20 mouse cellular contexts compared by ENCODE assay signal in genomic region chr15:13285355-13285754, GRCm38 (mm10).
DNase-seq lines count a peak whose midpoint lies in the region; ATAC-seq lines count a peak whose summit lies in the region.
"Had no signal": no experiment of that assay in that cellular context is flagged by ENCODE, and none has a peak within 500 bp of the region (broad histone marks: within the 10 kb centered on the region; RNA-seq: fewer than 3 reads in every experiment).

No protein-coding gene starts in this region.

- 62% methylated on average over 3 of the region's 3 CpGs for WGBS in forebrain, embryonic 14.5 days
- 96% methylated on average over 3 of the region's 3 CpGs for WGBS in forebrain, embryonic 10.5 days
- WGBS in kidney, embryonic 15.5 days = 76% methylated on average over 3 of the region's 3 CpGs

- no peak overlapping the region for H3K4me3 ChIP-seq in forebrain, embryonic 14.5 days (ENCODE audit: low read depth, low read length)
- no peak overlapping the region for H3K4me3 ChIP-seq in forebrain, embryonic 10.5 days
- no peak overlapping the region for H3K4me3 ChIP-seq in kidney, embryonic 15.5 days (replicated peaks)
- H3K4me3 ChIP-seq: heart, embryonic 15.5 days; hindbrain, embryonic 13.5 days; limb, embryonic 12.5 days; liver, embryonic 15.5 days; megakaryocyte, embryonic 14.5 days had no signal

- no peaks in the 10 kb centered on the region for H3K36me3 ChIP-seq in forebrain, embryonic 14.5 days (ENCODE audit: control insufficient read depth, insufficient read depth, low read length)
- no peaks in the 10 kb centered on the region for H3K36me3 ChIP-seq in forebrain, embryonic 10.5 days (replicated peaks)
- H3K36me3 ChIP-seq in kidney, embryonic 15.5 days = no peaks in the 10 kb centered on the region
- H3K36me3 ChIP-seq: heart, embryonic 15.5 days; hindbrain, embryonic 13.5 days; limb, embryonic 12.5 days; liver, embryonic 15.5 days had no signal

- ATAC-seq in forebrain, embryonic 14.5 days = peak; percentile 69
- ATAC-seq in kidney, embryonic 15.5 days (replicated peaks; ENCODE audit: low FRiP score) = 0 out of 2 replicates have a peak, but pooled peaks have one; percentile 58

- H3K27ac ChIP-seq in forebrain, embryonic 14.5 days (ENCODE audit: low read depth, low read length) = no peak overlapping the region
- H3K27ac ChIP-seq in forebrain, embryonic 10.5 days = no peak overlapping the region
- no peak overlapping the region for H3K27ac ChIP-seq in kidney, embryonic 15.5 days
- H3K27ac ChIP-seq: hindbrain, embryonic 13.5 days; limb, embryonic 12.5 days; liver, embryonic 15.5 days had no signal

- no peaks in the 10 kb centered on the region for H3K27me3 ChIP-seq in forebrain, embryonic 14.5 days (replicated peaks; ENCODE audit: control insufficient read depth, insufficient read depth, low read length)
- peaks cover 22% of the 10 kb centered on the region for H3K27me3 ChIP-seq in forebrain, embryonic 10.5 days (ENCODE audit: poor library complexity, severe bottlenecking)
- no peaks in the 10 kb centered on the region for H3K27me3 ChIP-seq in kidney, embryonic 15.5 days
- H3K27me3 ChIP-seq: heart, embryonic 15.5 days; hindbrain, embryonic 13.5 days; limb, embryonic 12.5 days; liver, embryonic 15.5 days; megakaryocyte, embryonic 14.5 days had no signal

- no peak overlapping the region for H3K9ac ChIP-seq in forebrain, embryonic 14.5 days (ENCODE audit: low read length)
- no peak overlapping the region for H3K9ac ChIP-seq in kidney, embryonic 15.5 days
- H3K9ac ChIP-seq: heart, embryonic 15.5 days; hindbrain, embryonic 13.5 days; limb, embryonic 12.5 days; liver, embryonic 15.5 days had no signal

- no peak overlapping the region for H3K4me2 ChIP-seq in forebrain, embryonic 14.5 days (ENCODE audit: low read length)
- no peak overlapping the region for H3K4me2 ChIP-seq in kidney, embryonic 15.5 days
- H3K4me2 ChIP-seq: heart, embryonic 15.5 days; hindbrain, embryonic 13.5 days; limb, embryonic 12.5 days; liver, embryonic 15.5 days had no signal

- H3K4me1 ChIP-seq in forebrain, embryonic 14.5 days (ENCODE audit: control insufficient read depth, insufficient read depth, low read length) = peaks cover 9% of the 10 kb centered on the region
- H3K4me1 ChIP-seq in forebrain, embryonic 10.5 days = peaks cover 20% of the 10 kb centered on the region
- 0 out of 2 replicates have a peak, but pooled peaks cover 5% of the 10 kb centered on the region for H3K4me1 ChIP-seq in kidney, embryonic 15.5 days
- H3K4me1 ChIP-seq: hindbrain, embryonic 13.5 days; liver, embryonic 15.5 days; megakaryocyte, embryonic 14.5 days had no signal

- H3K9me3 ChIP-seq in forebrain, embryonic 14.5 days (replicated peaks; ENCODE audit: control insufficient read depth, low read length) = no peaks in the 10 kb centered on the region
- H3K9me3 ChIP-seq in forebrain, embryonic 10.5 days = no peaks in the 10 kb centered on the region
- no peaks in the 10 kb centered on the region for H3K9me3 ChIP-seq in kidney, embryonic 15.5 days (replicated peaks)
- H3K9me3 ChIP-seq: heart, embryonic 15.5 days; hindbrain, embryonic 13.5 days; limb, embryonic 12.5 days; liver, embryonic 15.5 days had no signal

- DNase-seq in forebrain, embryonic 14.5 days (ENCODE audit: low spot score) = peak; percentile 91
- DNase-seq in forebrain, embryonic 10.5 days (ENCODE audit: extremely low spot score, low spot score) = no peak
- DNase-seq in kidney, adult 8-10 months = no peak
- DNase-seq in NIH3T3 (ENCODE audit: low read depth) = peak; percentile 25
- DNase-seq in heart, adult 9 months (ENCODE audit: low spot score in 2 of 2) = peak; percentile 24 to 56
- no peak for DNase-seq in spleen, adult 18-20 months
- no peak for DNase-seq in layer of hippocampus, postnatal 10 days (ENCODE audit: low spot score in 2 of 2)
- DNase-seq: adrenal gland, postnatal 14 days; B cell, adult 2 months; cerebellum, adult 9-10 months; gastrocnemius, postnatal 10 days; kidney, postnatal 14 days; right cerebral cortex, postnatal 14 days; thymus, postnatal 25 days had no signal

Comparison
In these comparisons a context has a peak if more than half of its experiments do, and no peak if none do; other contexts are left out.
1. DNase-seq: peak in forebrain, embryonic 14.5 days (single experiment), NIH3T3 (single experiment) and heart, adult 9 months (2 of 2); none in forebrain, embryonic 10.5 days (single experiment), kidney, adult 8-10 months (0 of 2), spleen, adult 18-20 months (0 of 2) and layer of hippocampus, postnatal 10 days (0 of 2).